Mouse (Mus musculus) fat pad, adult 2 months (tissue): ENCODE measurements around the gene P2rx4.

Source experiments
- DNase-seq: peaks from one replicate; pipeline ENCODE4 v3.0.0-alpha.2; 2011; ENCODE audit warnings: low read depth, low spot score; ENCODE audit errors: extremely low read depth

The P2rx4 gene

DNA sequence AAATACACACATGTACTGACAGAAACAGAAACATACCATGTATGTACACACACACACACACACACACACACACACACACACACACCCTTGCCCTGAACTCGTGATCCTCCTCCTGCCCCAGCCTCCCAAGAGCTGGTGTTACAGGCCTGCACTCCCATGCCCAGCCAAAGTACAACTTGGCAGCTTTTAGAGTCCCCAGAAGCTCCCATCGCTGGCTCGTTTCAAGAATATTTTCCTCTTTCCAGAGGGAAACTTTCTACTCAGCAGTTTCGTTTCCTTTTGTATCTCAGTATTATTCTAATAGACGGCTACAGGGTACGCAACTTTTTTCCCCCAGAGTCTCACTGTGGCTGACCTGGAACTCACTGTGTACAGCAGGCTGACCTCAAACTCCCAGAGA is 5.2 kb upstream of the P2rx4 start:
- no peak for DNase-seq

DNA sequence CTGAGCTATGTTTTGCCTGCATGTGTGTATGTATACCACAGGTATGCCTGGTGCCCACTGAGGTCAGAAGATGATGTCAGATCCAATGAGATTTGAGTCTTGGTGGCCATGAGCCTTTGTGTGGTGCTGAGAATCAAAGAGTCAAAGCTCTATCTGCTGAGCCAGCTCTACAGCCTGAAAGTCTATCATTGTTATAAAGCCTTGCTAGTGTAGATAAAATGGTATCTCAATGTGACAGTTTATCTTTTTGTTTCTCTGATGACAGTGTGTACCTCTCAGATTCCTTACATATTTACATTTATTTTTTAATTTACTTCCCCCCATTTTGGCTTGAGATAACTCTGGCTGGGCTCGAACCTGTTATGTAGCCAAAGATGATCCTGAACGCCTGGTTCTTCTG is 3.8 kb upstream of the P2rx4 start:
- DNase-seq: no peak

DNA sequence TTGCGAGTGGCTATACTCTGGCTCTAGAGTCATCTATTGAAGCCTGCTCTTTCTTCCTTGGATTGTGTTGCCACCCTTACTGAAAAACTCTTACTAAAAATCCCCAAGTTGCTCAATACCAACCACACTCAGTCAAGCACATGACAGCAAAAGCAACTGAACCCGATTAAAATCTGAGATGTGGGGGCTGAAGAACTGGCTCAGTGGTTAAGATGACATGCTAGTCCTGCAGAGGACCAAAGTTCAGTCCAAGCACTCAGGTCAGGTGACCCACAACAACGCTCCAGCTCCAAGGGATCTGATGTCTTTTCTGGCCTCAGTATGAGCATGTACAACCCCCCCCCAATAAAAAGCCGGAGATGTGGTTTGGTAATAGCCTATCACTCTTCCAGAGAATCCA is 2.8 kb upstream of the P2rx4 start:
- no peak for DNase-seq

DNA sequence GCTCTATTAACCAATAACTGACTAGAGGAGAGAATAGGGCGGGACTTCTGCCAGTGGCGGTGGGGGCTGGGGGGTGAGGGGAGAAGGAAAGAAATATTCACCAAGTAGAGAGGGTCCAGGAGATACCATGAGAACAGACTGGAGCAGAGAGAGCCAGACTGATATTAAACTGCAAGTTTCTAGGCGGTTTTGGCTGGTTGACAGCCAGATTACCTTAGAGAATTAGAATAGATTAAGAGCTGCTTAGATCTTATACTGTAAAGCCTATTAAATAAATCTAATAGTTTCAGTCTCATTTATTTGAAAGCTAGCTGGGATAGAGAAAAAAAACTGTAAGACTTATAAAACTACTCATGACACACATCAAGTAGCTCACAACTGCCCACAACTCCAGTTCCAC is 2.2 kb upstream of the P2rx4 start:
- no peak for DNase-seq

DNA sequence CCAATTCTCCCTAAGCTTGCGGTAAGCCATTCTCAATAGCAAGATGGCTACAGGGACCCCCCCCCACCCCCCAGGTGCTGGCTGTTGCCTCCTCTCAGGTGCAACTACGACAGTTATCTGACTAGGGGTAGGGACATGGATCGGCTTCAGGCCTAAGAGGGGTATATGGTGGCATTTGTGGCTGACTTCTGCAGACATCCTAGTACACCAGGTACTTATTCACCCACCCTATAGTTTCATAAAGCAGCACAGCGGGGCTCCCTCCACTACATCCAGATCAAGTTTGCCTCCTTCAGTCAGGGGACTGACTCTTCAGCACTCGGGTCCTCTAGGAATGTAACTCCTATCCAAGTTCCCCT is 448 bp upstream of the P2rx4 start:
- no peak for DNase-seq

DNA sequence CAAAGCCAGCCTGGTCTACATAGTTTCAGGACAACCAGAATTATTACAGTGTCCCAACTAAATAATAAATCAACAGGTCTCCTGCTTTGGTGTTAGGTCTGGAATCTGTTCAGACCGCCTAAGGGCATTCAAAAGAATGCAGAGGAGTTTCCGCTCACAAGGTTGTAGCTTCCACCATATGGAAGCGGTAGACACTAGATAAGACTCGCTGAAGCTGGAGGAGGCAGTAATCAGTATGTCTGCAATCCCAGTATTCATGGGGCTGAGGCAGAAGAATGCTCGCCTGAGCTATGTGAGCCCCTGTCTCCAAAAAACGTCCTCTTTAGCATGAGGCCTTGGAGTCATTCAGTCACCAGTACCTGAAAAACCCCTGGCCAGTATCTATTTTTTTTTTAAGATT is 1.5 kb downstream of the P2rx4 start:
- DNase-seq: no peak

DNA sequence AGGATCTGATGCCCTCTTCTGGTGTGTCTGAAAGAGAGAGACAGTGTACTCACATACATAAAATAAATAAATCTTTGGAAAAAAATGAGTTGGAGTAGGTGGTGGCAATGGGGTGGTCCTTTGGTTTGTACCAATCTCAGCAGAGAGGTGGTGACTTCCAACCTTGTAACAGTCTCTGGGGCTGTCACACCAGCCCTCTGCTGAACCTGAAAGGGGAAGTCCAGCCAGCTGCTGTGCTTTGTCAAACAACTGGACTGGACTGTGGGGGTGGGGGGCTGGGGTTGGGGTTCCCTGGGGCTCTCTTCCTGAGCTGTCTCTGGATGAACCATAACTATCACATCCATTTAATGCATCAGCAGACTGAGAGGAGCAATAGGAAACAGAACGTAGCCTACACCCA is 8.4 kb downstream of the P2rx4 start:
- no peak for DNase-seq

DNA sequence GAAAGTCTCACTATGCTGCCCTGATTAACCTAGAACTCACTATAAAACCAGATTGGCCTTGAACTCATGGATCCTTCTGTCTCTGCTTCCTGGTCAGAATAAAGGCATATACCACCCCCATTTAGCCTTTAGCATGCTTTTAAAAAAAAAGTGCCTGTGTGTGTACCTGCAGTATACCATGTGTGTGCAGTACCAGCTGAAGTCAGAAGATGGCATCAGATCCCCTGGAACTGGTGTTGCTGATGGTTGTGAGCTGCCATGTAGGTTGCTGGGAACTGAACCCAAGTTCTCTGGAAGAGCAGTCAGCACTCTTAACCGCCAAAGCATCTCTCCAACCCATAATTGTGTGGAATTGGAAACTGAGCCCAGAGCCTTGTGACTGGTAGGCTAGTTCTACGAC is 9.4 kb downstream of the P2rx4 start:
- DNase-seq: no peak

DNA sequence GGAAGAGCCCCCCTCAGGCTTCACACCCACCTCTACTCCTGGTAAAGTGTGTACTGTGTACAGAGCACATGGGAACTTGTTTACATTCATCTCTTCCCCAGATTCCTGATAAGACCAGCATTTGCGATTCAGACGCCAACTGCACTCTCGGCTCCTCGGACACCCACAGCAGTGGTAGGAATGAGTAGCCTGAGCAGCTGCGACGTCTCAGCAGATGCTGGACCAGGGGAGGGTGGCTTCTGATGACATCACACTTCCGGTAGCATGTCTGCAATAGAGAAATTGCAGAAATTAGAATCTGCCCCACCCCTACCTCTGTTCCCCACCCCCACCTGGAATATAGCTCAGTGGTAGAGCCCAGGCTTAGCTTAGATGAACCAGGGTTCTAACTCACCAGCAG is 11.1 kb downstream of the P2rx4 start:
- DNase-seq: no peak

DNA sequence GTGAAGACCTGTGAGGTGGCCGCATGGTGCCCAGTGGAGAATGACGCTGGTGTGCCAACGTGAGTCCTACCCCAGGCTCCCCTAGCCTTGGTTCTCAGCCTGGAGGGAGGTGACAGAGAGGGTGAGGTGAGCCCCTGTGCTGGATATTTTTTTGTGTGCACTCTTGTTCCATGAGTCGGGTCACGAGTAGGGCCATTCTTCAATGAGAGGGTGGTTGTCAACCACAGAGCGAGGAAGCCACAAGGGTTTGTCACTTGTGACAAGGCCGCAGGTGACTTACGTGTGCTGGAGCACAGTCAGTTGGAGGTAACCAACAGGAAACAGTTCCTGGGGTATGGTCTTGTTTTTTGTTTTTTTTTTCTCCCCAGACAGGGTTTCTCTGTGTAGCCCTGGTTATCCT is 11.8 kb downstream of the P2rx4 start:
- no peak for DNase-seq

DNA sequence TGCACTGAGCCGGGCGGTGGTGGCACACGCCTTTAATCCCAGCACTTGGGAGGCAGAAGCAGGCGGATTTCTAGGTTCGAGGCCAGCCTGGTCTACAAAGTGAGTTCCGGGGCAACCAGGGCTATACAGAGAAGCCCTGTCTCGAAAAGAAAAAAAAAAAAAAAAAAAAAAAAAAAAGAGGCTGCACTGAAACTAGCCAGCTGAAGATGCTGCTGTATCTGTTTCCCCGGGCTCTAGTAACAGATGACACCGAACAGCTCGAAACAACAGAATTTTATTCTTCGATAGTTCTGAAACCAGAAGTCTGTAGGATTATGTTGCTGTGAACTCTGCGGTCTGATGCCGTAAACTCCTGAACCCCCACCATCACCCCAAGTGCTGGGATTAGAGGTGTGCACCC is 18.1 kb downstream of the P2rx4 start:
- no peak for DNase-seq

DNA sequence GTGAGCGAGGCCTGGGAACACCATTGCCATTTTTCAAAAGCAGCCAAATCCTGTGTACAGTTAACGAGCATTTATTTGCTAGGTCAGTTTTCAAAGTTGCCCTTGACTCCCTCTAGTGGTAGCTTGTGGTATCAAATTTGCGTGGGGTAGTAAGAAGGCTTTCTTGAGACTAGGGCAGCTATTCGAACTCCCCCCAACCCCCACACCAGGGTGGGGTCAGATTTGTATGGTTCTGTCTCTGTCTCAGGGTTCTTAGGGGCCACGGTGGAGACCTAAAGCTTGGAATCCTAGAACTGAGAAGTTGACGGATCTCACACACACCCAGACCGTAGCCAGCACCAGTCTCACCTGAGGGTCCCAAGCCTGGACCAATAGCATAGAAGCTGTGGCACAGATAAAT is 18.7 kb downstream of the P2rx4 start:
- DNase-seq: no peak

DNA sequence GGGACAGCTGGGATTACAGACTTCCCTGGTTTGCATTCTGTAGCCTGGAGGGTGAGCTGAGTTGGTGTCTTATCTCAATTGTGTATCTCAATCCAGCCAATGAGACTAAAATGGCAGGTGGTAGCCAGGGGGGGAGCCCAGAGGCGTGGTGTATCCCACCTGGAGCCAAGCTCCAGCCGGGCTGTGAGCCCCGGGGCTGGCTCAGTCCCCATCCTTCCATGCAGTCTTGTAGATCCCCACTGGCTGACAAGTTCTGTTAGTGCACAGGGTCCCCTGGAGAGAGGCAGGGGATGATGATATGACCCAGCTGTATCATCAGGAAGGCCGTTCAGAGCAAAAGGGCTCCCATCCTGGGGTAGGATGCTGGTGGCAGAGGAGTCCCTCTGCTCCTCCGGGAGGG is 19.3 kb downstream of the P2rx4 start:
- DNase-seq: no peak

DNA sequence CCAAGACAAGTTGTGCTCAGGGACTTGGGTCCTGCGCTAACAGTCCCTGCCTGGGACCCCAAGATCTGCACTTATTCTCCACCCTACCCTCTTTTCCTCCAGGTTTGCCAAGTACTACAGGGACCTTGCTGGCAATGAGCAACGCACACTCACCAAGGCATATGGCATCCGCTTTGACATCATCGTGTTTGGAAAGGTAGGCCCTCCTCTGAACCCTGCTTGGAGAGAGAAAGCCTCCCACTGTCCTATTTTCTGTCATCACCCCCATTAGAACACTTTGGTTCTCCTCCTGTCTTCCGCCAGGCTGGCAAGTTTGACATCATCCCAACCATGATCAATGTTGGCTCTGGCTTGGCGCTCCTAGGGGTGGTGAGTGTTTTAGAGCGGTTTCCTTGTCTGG is 19.8 kb downstream of the P2rx4 start:
- DNase-seq: no peak

DNA sequence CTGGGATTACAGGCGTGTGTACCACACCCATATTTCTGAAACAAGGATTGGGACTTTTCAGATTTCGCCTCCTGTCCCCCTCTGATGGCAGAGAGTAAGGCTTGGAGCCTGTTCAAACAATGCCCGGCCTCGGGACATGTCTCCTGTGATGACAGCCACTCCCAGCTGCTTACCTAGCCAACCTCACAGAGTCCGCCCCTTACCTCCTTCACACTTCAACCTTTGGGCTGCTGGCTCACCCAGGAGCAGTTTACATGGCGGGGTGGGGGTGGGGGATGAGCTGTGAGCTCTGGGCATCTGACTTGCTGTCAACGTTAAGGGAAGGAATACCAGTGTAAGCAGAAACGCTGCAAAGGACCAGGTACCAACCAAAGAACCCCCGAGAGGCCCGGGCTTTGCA is 23.4 kb downstream of the P2rx4 start:
- DNase-seq: no peak

DNA sequence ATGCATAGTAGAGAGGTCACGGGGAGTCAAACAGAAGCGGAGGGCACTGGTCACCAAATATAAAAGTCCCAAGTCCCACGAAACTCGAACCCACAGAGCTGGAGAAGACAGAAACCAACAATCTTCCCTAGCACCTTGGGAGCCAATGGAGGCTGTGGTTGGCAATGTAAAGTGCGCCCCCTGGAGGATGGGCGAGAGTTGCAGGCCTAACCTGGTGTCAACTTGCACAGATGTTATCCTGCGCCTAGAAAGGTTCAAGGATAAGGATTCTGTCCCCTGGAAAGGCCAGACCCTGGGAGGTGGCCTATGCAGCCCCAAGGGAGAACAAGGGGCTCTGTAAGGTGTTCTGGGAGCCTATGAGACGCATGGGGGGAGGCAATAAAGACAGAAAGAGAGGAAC is 24.0 kb downstream of the P2rx4 start:
- DNase-seq: no peak

DNA sequence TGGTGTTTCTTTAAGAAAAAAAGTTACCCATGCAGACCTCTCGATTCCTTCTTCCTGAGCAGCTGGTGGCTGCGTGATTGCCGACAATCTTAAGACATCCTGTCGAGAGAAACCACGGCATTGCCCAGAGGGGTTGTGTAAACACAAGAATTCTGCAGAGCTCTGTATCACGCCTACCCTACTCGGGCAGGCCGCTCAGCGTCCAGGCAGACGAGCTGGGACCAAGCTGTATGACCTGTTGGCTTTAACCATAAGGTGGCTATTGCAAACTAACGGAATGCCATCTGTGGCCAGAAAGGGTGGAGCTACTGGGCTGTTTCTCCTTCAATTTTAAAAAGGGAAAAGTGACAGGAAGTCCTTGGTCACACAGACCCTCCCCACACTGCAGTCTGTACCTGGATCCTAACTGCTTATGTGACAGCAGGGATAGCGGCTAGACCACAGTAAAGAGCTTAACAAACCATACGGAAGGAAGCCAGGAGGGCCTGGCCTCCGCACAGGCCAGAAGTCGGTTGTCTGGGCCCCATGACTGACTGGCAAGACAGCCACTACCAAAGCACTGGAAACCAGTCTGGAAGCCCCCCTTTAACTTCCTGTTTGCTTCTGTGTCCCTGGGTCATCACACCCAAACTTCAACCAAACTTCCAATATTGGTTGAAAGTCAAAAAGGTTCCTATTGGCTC is 24.8 kb downstream of the P2rx4 start:
- DNase-seq: no peak

DNA sequence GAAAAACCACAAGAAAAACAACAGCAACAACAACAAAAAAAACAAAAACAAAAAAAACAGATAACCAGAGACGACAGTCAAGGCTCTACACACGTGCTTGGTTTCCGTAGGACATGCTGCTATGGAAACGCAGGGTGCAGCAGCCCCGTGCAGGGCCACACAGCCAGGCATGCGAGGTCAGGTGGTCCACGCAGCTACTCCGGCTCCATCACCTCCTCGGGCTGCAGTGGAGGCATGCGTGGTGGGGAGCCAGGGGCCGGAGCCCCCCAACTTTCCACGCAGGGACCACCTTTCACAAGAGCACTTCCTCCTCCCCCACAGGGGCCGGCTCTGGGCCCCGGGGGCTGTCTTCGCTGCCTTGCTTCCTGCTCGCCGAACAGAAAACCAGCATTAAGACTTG is 26.5 kb downstream of the P2rx4 start:
- no peak for DNase-seq

DNA sequence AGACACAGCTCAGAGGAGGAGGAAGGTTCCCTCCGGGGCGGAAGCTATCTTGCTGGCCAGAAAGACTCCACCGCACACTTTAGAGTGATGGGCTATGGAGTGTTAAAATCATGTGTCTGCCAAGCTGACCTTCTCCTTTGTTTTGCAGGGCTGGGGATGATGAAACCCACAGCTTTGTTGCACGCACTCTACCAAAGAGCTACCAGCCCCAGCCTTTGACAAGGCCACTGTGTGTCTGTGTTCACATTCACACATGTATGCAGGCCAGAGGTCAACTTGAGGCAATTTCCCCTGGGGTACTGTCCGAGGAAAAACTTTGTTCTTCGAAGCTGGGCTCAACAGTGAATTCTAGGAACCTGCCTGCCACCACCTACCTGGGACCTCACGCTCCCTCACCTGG is 28.5 kb downstream of the P2rx4 start:
- DNase-seq: no peak

DNA sequence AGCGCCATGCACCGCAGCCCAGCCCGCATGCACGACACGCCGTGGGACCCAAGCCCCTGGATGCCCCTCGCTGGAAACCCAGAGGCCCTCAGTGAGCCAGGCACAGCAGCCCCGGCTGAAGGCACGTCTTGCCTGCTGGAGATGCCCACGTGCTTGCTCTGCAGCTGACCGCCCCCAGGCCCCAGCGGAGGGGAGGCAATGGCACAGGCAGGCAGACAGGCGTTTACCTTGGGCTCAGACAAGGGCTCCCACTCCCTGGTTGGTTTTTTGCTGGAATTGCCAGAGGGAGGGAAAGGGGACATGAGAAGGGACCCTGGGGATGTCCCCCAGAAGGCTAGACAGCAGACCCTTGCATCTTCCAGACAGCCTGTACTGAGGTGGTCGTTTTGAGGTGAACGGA is 29.4 kb downstream of the P2rx4 start:
- no peak for DNase-seq

DNA sequence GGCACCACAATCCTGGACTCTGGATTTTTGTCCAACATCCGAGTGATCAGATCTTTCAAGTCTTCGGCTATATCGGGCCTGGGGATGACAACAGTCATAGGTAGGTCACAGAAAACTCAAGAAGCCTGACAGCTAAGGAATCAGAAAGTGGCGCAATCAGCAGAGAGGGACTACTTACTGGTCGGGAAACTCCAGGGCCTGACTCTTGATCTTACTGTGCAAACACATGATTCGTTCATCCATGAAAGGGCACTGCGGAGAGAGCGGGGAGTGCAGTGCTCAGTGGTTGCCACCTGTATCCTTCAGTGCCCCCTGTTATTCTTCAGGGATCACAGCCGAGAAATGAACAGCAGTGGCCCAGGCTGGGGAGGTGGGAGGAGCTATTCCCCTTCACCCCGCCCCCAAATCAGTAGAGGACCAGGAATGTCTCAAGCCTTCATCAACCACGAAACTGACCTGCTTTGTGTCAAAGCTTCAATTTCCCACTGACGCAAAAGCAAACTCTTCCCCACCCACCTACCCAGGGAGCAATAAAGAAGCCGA is 36.6 kb downstream of the P2rx4 start:
- DNase-seq: no peak

DNA sequence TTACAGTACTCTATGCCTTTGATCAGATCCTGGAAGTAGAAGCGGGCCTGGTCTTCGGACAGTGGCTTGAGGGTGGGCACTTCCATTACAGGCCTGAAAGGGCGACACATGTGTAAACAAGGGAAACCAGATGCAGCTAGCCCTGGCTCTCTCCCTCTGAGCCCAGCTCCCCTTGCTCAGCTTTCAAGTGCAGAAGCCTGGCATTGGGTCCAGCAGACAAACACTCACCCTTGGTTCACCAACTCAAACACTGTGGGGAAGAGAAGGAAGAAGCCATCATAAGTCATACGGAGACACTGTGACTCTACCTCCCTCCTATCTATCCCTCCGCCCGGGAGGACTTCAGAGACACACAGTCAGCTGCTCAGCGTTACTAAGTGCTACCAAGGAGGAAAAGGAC is 40.6 kb downstream of the P2rx4 start:
- DNase-seq: no peak

DNA sequence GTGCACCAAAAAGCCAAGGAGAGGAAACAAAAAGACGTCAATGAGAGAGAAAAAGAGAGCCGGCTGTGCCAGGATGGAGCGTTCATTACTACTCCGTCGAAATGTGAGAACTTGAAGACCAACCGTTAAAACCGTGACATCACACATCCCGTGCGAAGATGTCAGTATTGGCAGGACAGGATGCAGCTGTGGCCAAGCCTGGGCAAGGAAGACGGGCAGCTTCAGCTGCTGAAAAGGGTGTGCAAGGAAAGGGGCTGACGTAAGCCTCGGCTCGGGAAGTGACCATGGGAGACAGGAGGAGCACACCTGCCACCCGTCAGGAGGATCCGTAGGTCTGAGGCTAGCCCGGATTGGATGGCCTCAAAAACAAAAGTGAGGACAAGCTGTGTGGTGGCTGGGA is 47.1 kb downstream of the P2rx4 start:
- DNase-seq: no peak

DNA sequence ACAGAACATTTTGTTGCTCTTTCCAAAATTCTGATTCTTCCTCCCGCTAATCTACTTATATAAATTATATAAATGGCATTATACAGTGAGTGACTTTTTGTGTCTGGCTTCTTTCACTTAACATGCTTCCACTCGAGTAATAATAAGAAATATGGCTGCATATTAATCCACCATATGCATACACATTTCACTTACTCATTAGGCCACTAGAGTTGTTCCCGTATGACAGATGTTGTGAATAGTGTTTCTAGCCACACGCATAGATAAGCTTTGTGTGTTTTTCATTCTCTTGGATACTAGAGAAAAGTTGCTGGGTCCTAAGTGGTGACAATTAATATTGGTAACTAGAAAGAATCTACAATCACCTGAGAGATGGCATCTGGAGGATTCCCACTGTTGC is 48.3 kb downstream of the P2rx4 start:
- DNase-seq: no peak
